Mouse (Mus musculus): ENCODE measurements at regions not wholly inside any gene's neighbourhood (a gene's known extent, or its start where the extent isn't known, plus 50 kb on each side); places are given as distances from the start of the nearest gene placed in this dataset.

- DNase-seq (ENCODE audit: low spot score): no peak
These were observed 98.8 kb upstream of the Vash1 start for GRCm38 (mm10) chr12:86579716-86580115.

GRCm38 (mm10) chr12:86580132-86580718 is 98.3 kb upstream of the Vash1 start:
- no peak for DNase-seq (ENCODE audit: low spot score)

- DNase-seq (ENCODE audit: low spot score): no peak
These were observed 96.4 kb upstream of the Vash1 start for GRCm38 (mm10) chr12:86582076-86582475.

- DNase-seq (ENCODE audit: low spot score): no peak
These were observed 90.5 kb upstream of the Vash1 start for GRCm38 (mm10) chr12:86588010-86588409.

- DNase-seq (ENCODE audit: low spot score): no peak
These were observed 86.0 kb upstream of the Vash1 start for GRCm38 (mm10) chr12:86592509-86592908.

- DNase-seq (ENCODE audit: low spot score): no peak
These were observed 83.9 kb upstream of the Vash1 start for GRCm38 (mm10) chr12:86594647-86595046.

- no peak for DNase-seq (ENCODE audit: low spot score)
These were observed 78.5 kb upstream of the Vash1 start for GRCm38 (mm10) chr12:86600041-86600440.

GRCm38 (mm10) chr12:86603521-86603920 is 75.0 kb upstream of the Vash1 start:
- DNase-seq (ENCODE audit: low spot score): no peak

- DNase-seq (ENCODE audit: low spot score): no peak
These were observed 66.0 kb upstream of the Vash1 start for GRCm38 (mm10) chr12:86612431-86613040.

GRCm38 (mm10) chr12:86614156-86614555 is 64.3 kb upstream of the Vash1 start:
- DNase-seq (ENCODE audit: low spot score): peak; percentile 27

- DNase-seq (ENCODE audit: low spot score): no peak
These were observed 62.2 kb upstream of the Vash1 start for GRCm38 (mm10) chr12:86616327-86616726.

GRCm38 (mm10) chr12:86624195-86624594 is 54.3 kb upstream of the Vash1 start:
- no peak for DNase-seq (ENCODE audit: low spot score)

- DNase-seq (ENCODE audit: low spot score): no peak
These were observed 51.8 kb upstream of the Vash1 start for GRCm38 (mm10) chr12:86626684-86627083.

GRCm38 (mm10) chr12:86628050-86628782 is 50.3 kb upstream of the Vash1 start:
- DNase-seq (ENCODE audit: low spot score): no peak

All from urinary bladder, postnatal 14 days (tissue).